Mouse (Mus musculus) cerebral cortex, adult 2 months (tissue): Measurements from ENCODE around the gene Gcsh.

Source experiments
- WGBS: fragments of 180-500 bp; shearing (Covaris S2); methylation state at CpG from one replicate; pipeline ENCODE4 v1.1.7; 2018; 5-methylcytosine and 5-hydroxymethylcytosine counted together

The Gcsh gene

GRCm38 (mm10) chr8:116993095-116993867 lies at the start of gene Gcsh:
Gcsh (minus strand) TSS chr8:116993537.
- WGBS, result under 1% methylated on average over 56 of the region's 56 CpGs

- WGBS, result 51% methylated on average over 7 of the region's 7 CpGs
These were observed 46.5 kb upstream of the Gcsh start for GRCm38 (mm10) chr8:117039843-117040242.

GRCm38 (mm10) chr8:117037374-117037935 lies 44.1 kb upstream of the Gcsh start:
- WGBS, result 89% methylated on average over 7 of the region's 7 CpGs

- WGBS, result 68% methylated on average over 3 of the region's 3 CpGs
These were observed 40.1 kb upstream of the Gcsh start for GRCm38 (mm10) chr8:117033393-117033792.

- WGBS, result 81% methylated on average over 8 of the region's 8 CpGs
These were observed 39.3 kb upstream of the Gcsh start for GRCm38 (mm10) chr8:117032609-117033008.

- 80% methylated on average over 6 of the region's 6 CpGs for WGBS
These were observed 38.1 kb upstream of the Gcsh start for GRCm38 (mm10) chr8:117031476-117031875.

- 94% methylated on average over 10 of the region's 10 CpGs for whole genome bisulfite sequencing
These were observed 35.3 kb upstream of the Gcsh start for GRCm38 (mm10) chr8:117028686-117029085.

- WGBS, result 91% methylated on average over 5 of the region's 5 CpGs
These were observed 34.3 kb upstream of the Gcsh start for GRCm38 (mm10) chr8:117027601-117028000.

GRCm38 (mm10) chr8:117022297-117022993 lies 29.1 kb upstream of the Gcsh start:
- WGBS, result 49% methylated on average over 1 of the region's 1 CpGs

GRCm38 (mm10) chr8:117019323-117020275 lies 26.3 kb upstream of the Gcsh start:
- 65% methylated on average over 18 of the region's 18 CpGs for WGBS

GRCm38 (mm10) chr8:117017896-117018295 lies 24.6 kb upstream of the Gcsh start:
- 93% methylated on average over 4 of the region's 4 CpGs for WGBS

- WGBS, result 65% methylated on average over 8 of the region's 8 CpGs
These were observed 23.7 kb upstream of the Gcsh start for GRCm38 (mm10) chr8:117017006-117017405.

GRCm38 (mm10) chr8:117015670-117016069 lies 22.3 kb upstream of the Gcsh start:
- 70% methylated on average over 4 of the region's 4 CpGs for WGBS

- WGBS, result 92% methylated on average over 9 of the region's 9 CpGs
These were observed 18.0 kb upstream of the Gcsh start for GRCm38 (mm10) chr8:117011366-117011765.

- 56% methylated on average over 11 of the region's 11 CpGs for WGBS
These were observed 829 bp upstream of the Gcsh start for GRCm38 (mm10) chr8:116994016-116994716.

- 5% methylated on average over 23 of the region's 23 CpGs for WGBS
These were observed 963 bp downstream of the Gcsh start for GRCm38 (mm10) chr8:116992176-116992971.

- WGBS, result 90% methylated on average over 8 of the region's 8 CpGs
These were observed 2.1 kb downstream of the Gcsh start for GRCm38 (mm10) chr8:116991241-116991640.

GRCm38 (mm10) chr8:116989842-116990241 lies 3.5 kb downstream of the Gcsh start:
- WGBS, result 94% methylated on average over 3 of the region's 3 CpGs

- WGBS, result 9% methylated on average over 4 of the region's 4 CpGs
These were observed 13.2 kb downstream of the Gcsh start for GRCm38 (mm10) chr8:116980117-116980516.

- WGBS, result under 1% methylated on average over 46 of the region's 46 CpGs
These were observed 14.6 kb downstream of the Gcsh start, which contains the start of gene 1700030J22Rik for GRCm38 (mm10) chr8:116978631-116979256. 1700030J22Rik (minus strand) TSS chr8:116978959.
